In the genomic region with DNA sequence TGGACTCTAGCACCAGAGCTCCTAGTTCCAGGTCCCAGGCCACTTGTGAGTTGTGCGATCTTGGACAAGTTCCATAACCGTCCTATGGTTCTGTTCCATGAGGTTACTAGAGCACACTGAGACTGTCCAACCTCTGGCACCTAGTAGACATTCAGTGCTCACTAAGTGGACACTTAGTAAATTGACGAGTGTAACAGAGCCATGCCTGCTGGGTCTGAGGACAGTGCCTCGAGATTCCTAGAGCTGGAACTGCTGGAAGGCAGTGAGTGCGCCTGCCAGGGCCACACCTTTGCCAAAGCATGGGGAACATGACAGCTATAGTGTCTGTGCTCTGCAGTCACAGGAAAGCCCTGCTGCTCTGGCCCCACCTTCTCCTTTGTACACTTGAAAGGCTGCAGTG, we compare ENCODE assay signal across 22 mouse cellular contexts.
DNase-seq lines count a peak whose midpoint lies in the region; ATAC-seq and TF ChIP-seq lines count a peak whose summit lies in the region.
"Had no signal": no experiment of that assay in that cellular context is flagged by ENCODE, and none has a peak within 500 bp of the region (broad histone marks: within the 10 kb centered on the region; RNA-seq: fewer than 3 reads in every experiment).

No protein-coding gene starts in this region.

- no peak for TF ChIP-seq EP300 in heart, adult 2 months (IDR thresholded peaks at IDR 0.05; ENCODE audit: insufficient read depth, low read depth, low read length)

- ATAC-seq in monocyte, adult 5-6 weeks (replicated peaks; ENCODE audit: insufficient number of reproducible peaks, low FRiP score, low TSS enrichment, poor library complexity, severe bottlenecking), result no peak
- ATAC-seq: forebrain, embryonic 14.5 days; intestine, postnatal 0 days; midbrain, embryonic 13.5 days had no signal

- H3K4me1 ChIP-seq in heart, adult 2 months (ENCODE audit: control insufficient read depth, insufficient read depth, low read length), result peaks cover 2% of the 10 kb centered on the region; the same call in 1 of the 2 replicates
- H3K4me1 ChIP-seq in heart, embryonic 10.5 days, result peaks cover 52% of the 10 kb centered on the region
- H3K4me1 ChIP-seq: embryonic facial prominence, embryonic 15.5 days; hindbrain, embryonic 10.5 days; megakaryocyte, embryonic 14.5 days; midbrain, embryonic 13.5 days had no signal

- WGBS in heart, adult 2 months, result 55% methylated on average over 5 of the region's 5 CpGs
- 67% methylated on average over 5 of the region's 5 CpGs for WGBS in heart, embryonic 10.5 days

- H3K9me3 ChIP-seq in heart, embryonic 10.5 days, result no peaks in the 10 kb centered on the region
- H3K9me3 ChIP-seq: embryonic facial prominence, embryonic 15.5 days; hindbrain, embryonic 10.5 days; kidney, embryonic 15.5 days; limb, embryonic 13.5 days; megakaryocyte, embryonic 14.5 days; midbrain, embryonic 13.5 days had no signal

- H3K4me3 ChIP-seq in heart, adult 2 months, result no peak overlapping the region
- H3K4me3 ChIP-seq in heart, embryonic 10.5 days, result no peak overlapping the region
- H3K4me3 ChIP-seq: embryonic facial prominence, embryonic 15.5 days; hindbrain, embryonic 10.5 days; kidney, embryonic 15.5 days; limb, embryonic 13.5 days; megakaryocyte, embryonic 14.5 days; midbrain, embryonic 13.5 days had no signal

- peak; percentile 7 for DNase-seq in kidney, adult 11 months
- no peak for DNase-seq in kidney, postnatal 25 days
- DNase-seq in heart, adult 2 months, result peak; percentile 40 to 54
- DNase-seq in heart, embryonic 10.5 days (ENCODE audit: low spot score), result no peak
- peak; percentile 19 to 31 for DNase-seq in heart, postnatal 14 days
- no peak for DNase-seq in testis, postnatal 10 days (ENCODE audit: low spot score)
- no peak for DNase-seq in urinary bladder, adult 2 months (ENCODE audit: low spot score)
- DNase-seq: adrenal gland, postnatal 14 days; cerebellum, adult 2 months; kidney, postnatal 4 days; lung, embryonic 14.5 days; right cerebral cortex, postnatal 14 days had no signal

- H3K9ac ChIP-seq in heart, adult 2 months (ENCODE audit: low read depth, low read length), result no peak overlapping the region
- H3K9ac ChIP-seq: embryonic facial prominence, embryonic 15.5 days; kidney, embryonic 15.5 days; limb, embryonic 13.5 days; liver, embryonic 14.5 days; lung, embryonic 14.5 days; midbrain, embryonic 13.5 days had no signal

- H3K27me3 ChIP-seq in heart, adult 2 months (ENCODE audit: control insufficient read depth, insufficient read depth, low read length), result no peaks in the 10 kb centered on the region
- no peaks in the 10 kb centered on the region for H3K27me3 ChIP-seq in heart, embryonic 10.5 days (ENCODE audit: insufficient read depth, poor library complexity, severe bottlenecking)
- H3K27me3 ChIP-seq: embryonic facial prominence, embryonic 15.5 days; kidney, embryonic 15.5 days; megakaryocyte, embryonic 14.5 days; midbrain, embryonic 13.5 days had no signal

- TF ChIP-seq POLR2A in heart, adult 2 months (IDR thresholded peaks at IDR 0.05; ENCODE audit: insufficient read depth, low read depth, low read length), result no peak

- peak overlapping the region; percentile 23; the same call in 1 of the 2 replicates for H3K27ac ChIP-seq in heart, adult 2 months
- H3K27ac ChIP-seq in heart, embryonic 10.5 days, result peak overlapping the region; percentile 67
- H3K27ac ChIP-seq: embryonic facial prominence, embryonic 15.5 days; hindbrain, embryonic 10.5 days; kidney, embryonic 15.5 days; limb, embryonic 13.5 days; liver, embryonic 14.5 days; midbrain, embryonic 13.5 days had no signal

- no peaks in the 10 kb centered on the region for H3K36me3 ChIP-seq in heart, adult 2 months (ENCODE audit: control insufficient read depth, insufficient read depth, low read length)
- peaks cover 5% of the 10 kb centered on the region; the same call in 1 of the 2 replicates for H3K36me3 ChIP-seq in heart, embryonic 10.5 days
- H3K36me3 ChIP-seq: midbrain, embryonic 13.5 days had no signal

- no peaks in the 10 kb centered on the region for H3K79me2 ChIP-seq in heart, adult 2 months (replicated peaks; ENCODE audit: control insufficient read depth, insufficient read depth, low read length)

- intact Hi-C loops in heart, adult 2 months (cut with DNase I), result no loop called here
- intact Hi-C loops in heart, postnatal 14 days (cut with DNase I), result no loop called here

- no peak for TF ChIP-seq CTCF in heart, adult 2 months (IDR thresholded peaks at IDR 0.05)

Comparison
In these comparisons a context has a peak if more than half of its experiments do, and no peak if none do; other contexts are left out.
1. DNase-seq: peak in kidney, adult 11 months (single experiment), heart, adult 2 months (2 of 2) and heart, postnatal 14 days (2 of 2); none in kidney, postnatal 25 days (0 of 2), heart, embryonic 10.5 days (single experiment), testis, postnatal 10 days (single experiment) and urinary bladder, adult 2 months (single experiment).